Mouse (Mus musculus) limb, embryonic 13.5 days (tissue): ENCODE results near the gene Psmd9. TPM values are rescaled to one million over a fixed set of nuclear protein-coding genes. Genes with fewer than 3 reads are reported as not detected.

Experiments used
- ATAC-seq: fragments of 200-750 bp; cut with Nextera tagmentation; 2 replicates; pipeline ENCODE4 v1.8.0; 2017; ENCODE audit warnings: low read depth, moderate number of reproducible peaks, moderate TSS enrichment; ENCODE audit not compliant: low FRiP score
- H3K27ac ChIP-seq: fragments of 300-500 bp; sonication (generic); 2 replicates; pipeline ENCODE4 v1.5.1; 2015; ENCODE audit warnings: inconsistent platforms, mild to moderate bottlenecking, moderate library complexity
- H3K27me3 ChIP-seq: fragments of 300-500 bp; sonication (generic); 2 replicates; pipeline ENCODE4 v1.6.1; 2015; ENCODE audit warnings: mild to moderate bottlenecking, inconsistent platforms
- H3K36me3 ChIP-seq: fragments of 300-500 bp; sonication (generic); 2 replicates; pipeline ENCODE4 v1.6.1; 2015; ENCODE audit warnings: inconsistent platforms, mild to moderate bottlenecking, moderate library complexity
- H3K4me1 ChIP-seq: fragments of 300-500 bp; sonication (generic); 2 replicates; pipeline ENCODE4 v1.6.1; 2015; ENCODE audit warnings: inconsistent platforms
- H3K4me2 ChIP-seq: fragments of 300-500 bp; sonication (generic); replicated peaks from 2 replicates; pipeline ENCODE4 v1.6.1; 2015; ENCODE audit warnings: inconsistent platforms, mild to moderate bottlenecking, moderate library complexity
- H3K4me3 ChIP-seq: fragments of 300-500 bp; sonication (generic); 2 replicates; pipeline ENCODE4 v1.5.1; 2015; ENCODE audit warnings: moderate library complexity, mild to moderate bottlenecking, inconsistent platforms
- H3K9ac ChIP-seq: fragments of 300-500 bp; sonication (generic); 2 replicates; pipeline ENCODE4 v1.6.1; 2015; ENCODE audit warnings: mild to moderate bottlenecking, inconsistent platforms
- H3K9me3 ChIP-seq: fragments of 300-500 bp; sonication (generic); 2 replicates; pipeline ENCODE4 v1.6.1; 2016; ENCODE audit warnings: inconsistent platforms
- WGBS: fragments of 180-500 bp; shearing (Covaris S2); methylation state at CpG from one replicate; pipeline ENCODE4 v1.1.7; 2015; 5-methylcytosine and 5-hydroxymethylcytosine counted together
- polyA plus RNA-seq: library from polyadenylated mRNA; unstranded; fragments of >200 nt; fragmentation: Nextera tagmentation; extraction: Ambion mirVana; gene quantifications from 2 replicates; pipeline ENCODE4 v1.2.1, GENCODE M21; 2015

Psmd9 gene
- 99.6 and 104 TPM in 2 replicates for polyA plus RNA-seq

DNA sequence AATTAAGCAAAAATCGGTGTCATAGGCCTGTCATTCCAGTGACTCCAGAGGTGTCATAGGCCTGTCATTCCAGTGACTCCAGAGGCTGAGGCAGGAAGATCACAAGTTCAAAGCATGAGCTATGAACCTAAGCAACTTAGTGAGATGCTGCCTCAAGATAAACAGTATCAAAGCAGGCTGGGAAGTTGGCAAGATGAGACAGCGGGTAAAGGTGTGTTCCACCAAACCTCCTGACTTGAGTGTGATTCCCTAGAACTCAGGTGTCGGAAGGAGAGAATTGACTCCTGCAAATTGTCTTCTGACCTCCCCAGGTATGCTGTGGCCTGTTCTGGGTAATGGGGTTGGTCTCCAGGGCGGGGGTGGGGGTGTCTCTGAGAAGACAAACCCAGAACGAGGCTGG, at the start of gene Psmd9:
Gene Psmd9, plus strand, starts transcription at position 130 of the 400 bp plus-strand sequence.
- Histone ChIP-seq H3K27me3 (no peaks in the 10 kb centered on the region), H3K4me1 (peaks cover 31% of the 10 kb centered on the region), H3K4me3 (no peak within 1 kb of the TSS), H3K9me3 (no peaks in the 10 kb centered on the region), H3K27ac (peak within 1 kb of the TSS; percentile 29; the same call in 1 of the 2 replicates), H3K36me3 (peaks cover 27% of the 10 kb centered on the region), H3K4me2 (no peak within 1 kb of the TSS), H3K9ac (peak within 1 kb of the TSS; percentile 19; the same call in 1 of the 2 replicates)
- WGBS = 78% methylated on average over 5 of the region's 5 CpGs
- no peak for ATAC-seq

DNA sequence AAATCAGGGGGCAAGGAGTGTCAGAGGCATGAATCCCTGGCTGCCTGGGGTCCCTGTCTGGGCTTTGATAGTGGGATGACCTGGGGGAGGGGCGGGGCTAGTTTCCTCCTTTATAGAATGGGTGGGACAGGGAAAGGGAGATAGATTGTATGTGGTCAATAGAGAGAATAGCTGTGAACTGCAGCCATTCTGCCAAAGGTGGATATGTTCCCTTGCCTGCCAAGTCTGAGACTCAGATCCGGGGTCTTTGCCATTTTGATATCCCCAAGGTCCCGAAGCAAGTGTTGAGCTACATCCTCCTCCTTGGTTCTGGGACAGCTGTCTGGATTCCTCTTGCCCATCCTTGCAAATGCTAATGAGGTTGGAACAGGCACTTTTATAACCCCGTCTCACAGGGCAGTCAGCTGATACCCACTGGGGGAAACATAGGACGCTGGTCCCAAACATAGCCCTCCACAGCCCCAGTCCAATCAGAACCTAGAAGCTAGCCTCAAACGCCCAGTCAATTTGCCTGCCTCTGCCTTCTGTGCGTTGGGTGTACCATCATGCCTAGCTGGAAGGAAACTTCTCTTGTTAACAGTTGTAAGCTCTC, 48.5 kb upstream of the Psmd9 start:
- H3K9ac ChIP-seq = no peak overlapping the region
- H3K36me3 ChIP-seq = peaks cover 36% of the 10 kb centered on the region
- no peak for ATAC-seq
- no peaks in the 10 kb centered on the region for H3K27me3 ChIP-seq
- no peak overlapping the region for H3K4me3 ChIP-seq
- 67% methylated on average over 7 of the region's 7 CpGs for WGBS
- H3K4me1 ChIP-seq = 0 out of 2 replicates have a peak, but pooled peaks cover 4% of the 10 kb centered on the region
- H3K9me3 ChIP-seq = peaks cover 3% of the 10 kb centered on the region; the same call in 1 of the 2 replicates
- H3K27ac ChIP-seq = no peak overlapping the region
- H3K4me2 ChIP-seq = no peak overlapping the region

DNA sequence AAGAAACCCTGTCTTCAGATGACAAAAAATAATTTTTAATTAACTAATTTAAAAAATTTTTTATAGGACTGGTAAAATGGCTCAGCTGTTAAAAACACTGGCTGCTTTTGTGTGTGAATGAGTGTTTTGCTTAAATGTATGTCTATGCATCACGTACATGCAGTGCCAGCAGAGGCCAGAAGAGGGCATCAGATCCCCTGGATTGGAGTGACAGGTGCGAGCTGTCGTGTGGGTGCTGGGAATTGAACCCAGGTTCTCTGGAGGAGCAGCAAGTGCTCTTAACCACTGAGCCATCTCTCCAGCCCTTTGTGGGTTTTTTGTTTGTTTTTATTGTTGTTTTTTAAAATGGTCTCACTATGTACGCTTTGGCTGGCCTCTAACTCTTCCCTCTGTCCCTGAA, 47.0 kb upstream of the Psmd9 start:
- Histone ChIP-seq H3K9me3 (peaks cover 3% of the 10 kb centered on the region; the same call in 1 of the 2 replicates), H3K27me3 (no peaks in the 10 kb centered on the region), H3K27ac (no peak overlapping the region), H3K9ac (no peak overlapping the region), H3K4me1 (0 out of 2 replicates have a peak, but pooled peaks cover under 1% of the 10 kb centered on the region), H3K4me2 (no peak overlapping the region), H3K4me3 (no peak overlapping the region), H3K36me3 (peaks cover 47% of the 10 kb centered on the region)
- WGBS = 91% methylated on average over 4 of the region's 4 CpGs
- no peak for ATAC-seq

DNA sequence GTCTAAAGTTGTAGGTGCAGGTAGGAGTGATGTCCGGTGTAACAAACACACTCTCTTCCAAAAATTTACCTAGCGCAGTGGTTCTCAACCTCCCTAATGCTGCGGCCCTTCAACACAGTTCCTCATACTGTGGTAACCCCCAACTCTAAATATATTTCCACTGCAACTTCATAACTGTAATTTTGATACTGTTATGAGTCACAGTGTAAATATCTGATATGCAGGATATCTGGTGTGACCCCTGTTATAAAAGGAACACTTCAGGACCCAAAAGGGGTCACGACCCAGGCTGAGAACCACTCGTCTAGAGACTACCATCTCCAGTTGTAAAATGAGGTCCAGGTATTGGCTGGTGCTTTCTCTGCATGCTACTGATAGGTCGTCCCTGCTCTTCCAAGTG, 44.1 kb upstream of the Psmd9 start:
- H3K4me2 ChIP-seq = no peak overlapping the region
- H3K4me1 ChIP-seq = no peaks in the 10 kb centered on the region
- H3K27ac ChIP-seq = no peak overlapping the region
- H3K9ac ChIP-seq = no peak overlapping the region
- H3K36me3 ChIP-seq = peaks cover 55% of the 10 kb centered on the region
- H3K9me3 ChIP-seq = peaks cover 3% of the 10 kb centered on the region; the same call in 1 of the 2 replicates
- WGBS = 80% methylated on average over 6 of the region's 6 CpGs
- no peak overlapping the region for H3K4me3 ChIP-seq
- H3K27me3 ChIP-seq = no peaks in the 10 kb centered on the region
- no peak for ATAC-seq

DNA sequence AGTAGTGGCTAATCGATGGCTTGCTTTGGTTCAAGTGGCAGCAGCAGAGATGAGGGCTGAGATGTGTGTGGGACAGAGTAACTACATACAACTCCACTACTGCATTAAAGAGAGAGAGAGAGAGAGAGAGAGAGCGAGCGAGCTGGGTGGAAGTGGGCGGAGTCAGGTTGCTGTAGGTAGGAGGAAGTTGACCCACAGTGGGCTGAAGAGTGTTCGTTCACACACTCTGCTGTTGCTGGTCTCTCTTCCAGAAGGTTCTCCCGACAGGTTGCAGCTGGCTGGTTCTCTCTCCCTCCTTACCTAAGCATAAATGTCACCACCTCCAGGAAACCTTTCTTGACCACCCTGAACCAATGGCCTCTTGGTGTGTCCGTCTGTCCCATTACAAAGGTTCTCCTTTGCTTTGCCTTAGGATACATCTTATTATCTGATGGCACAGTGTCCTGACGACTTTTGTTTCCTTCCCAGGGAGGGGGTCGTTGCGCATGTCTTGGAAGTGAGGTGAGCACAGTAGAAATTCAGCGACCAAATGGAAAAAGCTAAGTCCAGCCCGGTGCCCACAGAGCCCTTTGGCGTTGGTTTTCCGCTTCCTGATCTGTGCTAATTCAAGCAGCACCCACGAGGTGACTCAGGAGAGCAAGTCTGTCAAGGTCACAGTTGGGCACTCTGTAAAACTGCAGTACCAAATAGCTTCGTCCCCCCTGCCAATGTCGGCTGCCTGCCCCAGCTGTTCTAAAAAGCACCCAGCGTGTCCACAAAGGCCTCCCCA, 43.4 kb upstream of the Psmd9 start:
- Histone ChIP-seq H3K9ac (no peak overlapping the region), H3K4me1 (0 out of 2 replicates have a peak, but pooled peaks cover 2% of the 10 kb centered on the region), H3K4me3 (no peak overlapping the region), H3K4me2 (no peak overlapping the region), H3K27me3 (no peaks in the 10 kb centered on the region), H3K27ac (no peak overlapping the region), H3K36me3 (peaks cover 60% of the 10 kb centered on the region), H3K9me3 (peaks cover 3% of the 10 kb centered on the region; the same call in 1 of the 2 replicates)
- WGBS = 81% methylated on average over 18 of the region's 18 CpGs
- ATAC-seq = no peak

DNA sequence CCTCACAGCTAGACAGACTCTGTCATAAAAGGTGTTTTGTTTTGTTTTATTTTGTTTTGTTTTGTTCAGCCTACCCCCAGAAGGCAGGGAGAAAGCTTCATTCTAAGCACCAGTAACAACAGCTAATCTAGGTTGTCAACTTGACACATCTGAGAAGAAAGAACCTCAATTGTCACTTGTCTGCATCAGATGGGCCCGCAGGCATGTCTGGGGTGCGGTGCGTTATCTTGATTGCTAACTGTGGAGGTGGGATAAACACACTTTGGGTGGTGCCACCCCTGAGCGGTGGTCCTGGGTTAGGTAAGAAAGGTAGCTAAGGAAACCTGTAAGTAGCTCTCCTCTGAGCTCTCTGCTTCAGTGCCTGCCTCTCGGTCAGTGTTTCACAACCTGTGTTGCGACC, 42.2 kb upstream of the Psmd9 start:
- Histone ChIP-seq H3K4me1 (peaks cover 14% of the 10 kb centered on the region), H3K9me3 (peaks cover 3% of the 10 kb centered on the region; the same call in 1 of the 2 replicates), H3K27me3 (no peaks in the 10 kb centered on the region), H3K4me3 (no peak overlapping the region), H3K4me2 (no peak overlapping the region), H3K9ac (no peak overlapping the region), H3K36me3 (peaks cover 61% of the 10 kb centered on the region), H3K27ac (no peak overlapping the region)
- no peak for ATAC-seq
- WGBS = 73% methylated on average over 6 of the region's 6 CpGs

DNA sequence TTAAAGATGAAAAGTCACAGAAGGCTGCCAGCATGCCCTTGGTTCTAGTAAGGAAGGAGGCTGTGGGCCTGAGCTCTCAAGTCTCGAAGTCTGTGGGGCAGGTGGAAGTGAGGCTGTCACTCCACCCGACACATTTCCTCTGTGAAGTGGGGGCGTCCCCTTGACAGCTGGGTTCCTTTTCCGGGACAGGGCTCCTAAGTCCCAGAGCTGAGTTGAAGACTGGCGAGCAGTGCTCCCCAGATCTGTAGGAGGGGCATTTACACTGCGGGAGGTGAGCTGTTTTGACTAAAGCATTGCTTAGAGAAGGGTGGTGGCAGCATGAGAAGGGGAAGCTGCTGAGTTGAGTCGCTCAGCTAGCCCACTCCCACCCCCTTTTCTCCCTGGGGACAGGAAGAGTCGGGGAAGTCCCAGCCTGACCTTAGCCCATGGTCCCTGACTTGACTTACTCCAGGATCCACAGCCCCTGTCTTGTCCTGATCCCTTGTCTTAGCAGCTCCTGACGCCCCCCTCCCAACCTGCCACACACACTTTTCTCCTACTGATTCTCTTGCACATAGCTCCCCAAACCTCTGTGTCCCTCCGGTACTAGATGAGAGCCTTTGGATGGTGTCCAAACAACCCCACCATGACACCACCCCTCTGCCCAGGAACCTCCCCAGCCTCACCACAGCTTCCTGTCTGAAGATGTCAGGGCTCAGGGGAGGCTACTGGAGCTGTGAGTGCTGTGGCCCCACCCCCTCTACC, 40.6 kb upstream of the Psmd9 start:
- Histone ChIP-seq H3K4me2 (no peak overlapping the region), H3K27ac (no peak overlapping the region), H3K4me1 (peaks cover 28% of the 10 kb centered on the region), H3K9ac (peak overlapping the region; percentile 14; the same call in 1 of the 2 replicates), H3K36me3 (peaks cover 48% of the 10 kb centered on the region), H3K27me3 (no peaks in the 10 kb centered on the region), H3K4me3 (no peak overlapping the region), H3K9me3 (no peaks in the 10 kb centered on the region)
- WGBS = 66% methylated on average over 10 of the region's 10 CpGs
- ATAC-seq = no peak

DNA sequence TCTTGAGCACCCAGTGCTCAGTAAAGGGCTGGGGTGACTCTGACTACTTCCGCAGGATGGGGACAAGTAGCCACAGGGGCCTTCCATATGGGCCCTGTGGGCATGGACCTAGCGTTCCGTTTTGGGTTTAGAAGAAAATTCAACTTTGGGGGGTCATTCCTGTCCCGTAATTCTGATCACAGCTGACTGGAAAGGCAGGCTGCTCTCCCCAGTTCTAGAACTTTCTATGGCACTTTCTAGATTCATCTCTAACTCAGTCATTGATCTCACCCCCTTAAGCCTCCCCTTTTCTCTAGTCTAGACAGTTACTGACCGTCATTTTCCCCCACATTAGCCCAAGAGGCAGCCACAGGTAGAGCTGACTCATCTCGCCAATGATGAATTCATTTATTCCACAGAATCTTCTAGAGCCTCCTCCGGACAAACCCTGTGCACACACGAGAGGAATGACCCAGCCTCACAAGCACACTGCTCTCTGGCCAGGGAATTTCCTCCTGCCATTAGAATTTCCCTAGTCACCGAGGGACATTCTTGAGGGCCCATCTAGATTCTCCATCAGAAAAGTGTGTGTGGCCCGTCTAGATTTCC, 39.9 kb upstream of the Psmd9 start:
- Histone ChIP-seq H3K9me3 (no peaks in the 10 kb centered on the region), H3K9ac (no peak overlapping the region), H3K27me3 (no peaks in the 10 kb centered on the region), H3K36me3 (peaks cover 46% of the 10 kb centered on the region), H3K4me2 (no peak overlapping the region), H3K27ac (no peak overlapping the region), H3K4me3 (no peak overlapping the region), H3K4me1 (peaks cover 35% of the 10 kb centered on the region)
- ATAC-seq = no peak
- 86% methylated on average over 10 of the region's 10 CpGs for WGBS

DNA sequence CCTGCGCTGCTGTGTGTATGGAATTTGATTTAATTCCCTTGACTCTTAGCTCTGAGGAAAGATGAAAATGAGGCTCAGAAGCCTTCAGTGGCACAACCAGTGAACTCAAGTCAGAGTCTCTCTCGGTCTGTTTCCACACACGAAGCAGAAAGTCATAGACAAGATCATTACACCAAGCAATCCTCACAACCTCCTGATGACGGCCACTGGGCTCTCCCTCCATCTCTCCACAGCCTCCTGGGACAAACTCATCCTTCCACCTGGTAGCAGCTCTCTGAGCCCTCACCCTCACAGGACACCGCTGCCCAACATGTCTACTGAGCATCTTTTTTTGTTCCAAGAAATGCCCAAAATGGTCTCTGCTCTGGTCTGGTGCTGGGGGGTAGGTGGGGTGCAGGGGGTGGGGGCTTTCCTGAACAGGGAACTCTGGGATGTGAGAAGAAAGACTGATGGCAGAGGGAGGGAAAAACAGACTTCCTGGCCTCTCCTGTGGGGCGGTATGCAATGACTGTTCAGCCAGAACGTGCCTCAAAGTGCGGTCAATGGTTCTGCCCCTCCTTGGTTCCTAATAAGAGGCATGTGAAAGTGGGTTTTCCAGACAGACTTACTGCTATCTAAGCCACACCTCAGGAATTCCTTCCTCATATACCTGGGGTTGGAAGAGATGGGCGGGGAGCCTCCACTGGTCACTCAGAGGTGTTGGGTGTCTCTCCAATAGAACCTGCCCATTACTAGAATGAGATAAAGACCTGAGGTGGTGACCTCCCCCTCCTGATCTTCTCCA, 39.0 kb upstream of the Psmd9 start:
- no peak overlapping the region for H3K4me3 ChIP-seq
- WGBS = 90% methylated on average over 9 of the region's 9 CpGs
- H3K4me1 ChIP-seq = peaks cover 45% of the 10 kb centered on the region
- H3K27me3 ChIP-seq = no peaks in the 10 kb centered on the region
- no peak overlapping the region for H3K4me2 ChIP-seq
- H3K36me3 ChIP-seq = peaks cover 51% of the 10 kb centered on the region
- no peak for ATAC-seq
- no peak overlapping the region; the same call in 1 of the 2 replicates for H3K9ac ChIP-seq
- no peak overlapping the region for H3K27ac ChIP-seq
- H3K9me3 ChIP-seq = no peaks in the 10 kb centered on the region

DNA sequence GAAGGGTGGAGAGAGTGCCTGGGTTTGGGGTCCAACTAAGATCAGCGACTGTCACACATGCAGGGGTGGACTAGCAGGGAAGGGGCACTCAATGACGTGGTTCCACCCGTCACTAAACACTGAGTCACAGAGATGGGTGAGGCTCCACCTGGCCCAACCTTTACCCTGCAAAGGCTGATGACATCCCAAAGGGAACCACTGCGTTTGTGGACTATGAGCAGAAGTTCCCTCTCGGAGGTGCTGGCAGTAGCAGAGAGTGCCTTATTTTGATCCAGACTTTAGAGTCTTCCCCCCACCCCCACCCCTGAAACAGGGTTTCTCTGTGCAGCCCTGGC, 38.4 kb upstream of the Psmd9 start:
- no peak overlapping the region for H3K4me2 ChIP-seq
- H3K9me3 ChIP-seq = no peaks in the 10 kb centered on the region
- no peak overlapping the region for H3K4me3 ChIP-seq
- H3K4me1 ChIP-seq = peaks cover 50% of the 10 kb centered on the region
- ATAC-seq = no peak
- no peaks in the 10 kb centered on the region for H3K27me3 ChIP-seq
- H3K27ac ChIP-seq = no peak overlapping the region
- 84% methylated on average over 5 of the region's 5 CpGs for WGBS
- H3K9ac ChIP-seq = no peak overlapping the region
- H3K36me3 ChIP-seq = peaks cover 45% of the 10 kb centered on the region

DNA sequence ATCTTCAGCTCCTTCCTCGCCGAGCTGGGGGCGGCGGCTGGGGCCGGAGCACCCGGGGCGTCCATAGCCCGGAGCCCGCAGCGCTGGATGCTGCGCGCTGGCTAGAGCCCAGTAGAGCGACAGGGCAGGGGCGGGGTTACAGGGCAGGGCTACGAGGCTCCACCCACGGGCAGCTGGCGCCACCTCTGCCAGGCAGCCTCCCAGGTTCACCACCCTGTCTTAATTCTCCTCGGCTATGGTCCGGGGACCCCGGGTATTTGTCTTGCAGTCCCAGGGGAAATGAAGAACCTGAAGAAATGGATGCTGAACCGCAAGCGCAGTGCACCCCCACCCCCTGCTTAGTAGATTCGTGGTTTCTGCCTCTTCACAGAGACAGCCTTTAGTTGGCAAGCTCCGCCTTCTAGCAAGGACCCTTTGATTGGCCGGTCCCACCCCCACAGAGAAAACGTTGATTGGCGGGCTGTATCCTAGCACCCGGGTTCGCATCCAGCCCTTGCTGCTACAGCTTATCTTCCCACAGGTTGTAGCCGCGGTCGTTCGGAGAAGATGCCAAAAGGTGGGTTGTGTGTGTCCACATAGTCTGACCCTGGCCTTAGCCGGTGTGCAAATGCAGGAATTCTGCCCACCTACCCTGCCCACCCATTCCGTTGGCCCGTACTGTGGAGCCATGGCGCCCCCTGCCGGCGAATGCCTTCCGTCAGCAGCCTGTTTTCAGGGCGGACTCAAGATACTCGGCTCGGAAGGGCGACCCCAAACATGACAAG, 36.7 kb upstream of the Psmd9 start, which contains the start of gene Rhof:
Gene Rhof, minus strand, starts transcription at position 385 of the 764 bp plus-strand sequence.
- Histone ChIP-seq H3K9me3 (no peaks in the 10 kb centered on the region), H3K36me3 (peaks cover 38% of the 10 kb centered on the region), H3K27ac (peak within 1 kb of the TSS; percentile 100), H3K4me1 (peaks cover 67% of the 10 kb centered on the region), H3K4me2 (peak within 1 kb of the TSS; percentile 98), H3K4me3 (peak within 1 kb of the TSS; percentile 44), H3K27me3 (no peaks in the 10 kb centered on the region), H3K9ac (peak within 1 kb of the TSS; percentile 70)
- ATAC-seq = peak; percentile 25; the same call in 1 of the 2 replicates
- WGBS = 5% methylated on average over 44 of the region's 44 CpGs
